Mouse (Mus musculus): ENCODE results near the gene Sbno2.

- TF ChIP-seq POLR2A (IDR thresholded peaks at IDR 0.05; ENCODE audit: low read depth, low read length) = no peak
- no peak for TF ChIP-seq CTCF (conservative IDR thresholded peaks at IDR 0.05; ENCODE audit: insufficient read depth, insufficient read length, low read depth, low read length)
These were observed 31.7 kb upstream of the Sbno2 start for GRCm38 (mm10) chr10:80136952-80137625.

Data from kidney, adult 2 months (tissue).